Comparison of ENCODE assay signal across 15 mouse cellular contexts in genomic region chr1:193274407-193275071, GRCm38 (mm10). TPM values are rescaled to one million over a fixed set of nuclear protein-coding genes. Genes with fewer than 3 reads are reported as not detected.
DNase-seq lines count a peak whose midpoint lies in the region; ATAC-seq lines count a peak whose summit lies in the region.
"Had no signal": no experiment of that assay in that cellular context is flagged by ENCODE, and none has a peak within 500 bp of the region (broad histone marks: within the 10 kb centered on the region; RNA-seq: fewer than 3 reads in every experiment).

No protein-coding gene starts in this region.

- ATAC-seq in liver, embryonic 16.5 days (ENCODE audit: low read depth) = peak; percentile 31; the same call in 1 of the 2 replicates
- ATAC-seq: activated CD4-positive, CD25-positive, alpha-beta regulatory T cell, adult 4 months had no signal

- H3K4me3 ChIP-seq in liver, embryonic 16.5 days (ENCODE audit: low read depth, low read length) = no peak overlapping the region
- H3K4me3 ChIP-seq: limb, embryonic 12.5 days had no signal

- no peaks in the 10 kb centered on the region for H3K36me3 ChIP-seq in liver, embryonic 16.5 days (ENCODE audit: control insufficient read depth, insufficient read depth)
- H3K36me3 ChIP-seq: limb, embryonic 12.5 days had no signal

- peak overlapping the region; percentile 76 for H3K27ac ChIP-seq in liver, embryonic 16.5 days (ENCODE audit: low read length)
- H3K27ac ChIP-seq: limb, embryonic 12.5 days; macrophage had no signal

- peak; percentile 61 for DNase-seq in adrenal gland, adult 2 months
- no peak for DNase-seq in adrenal gland, adult 18-20 months (ENCODE audit: low spot score in 2 of 2)
- peak; percentile 24 for DNase-seq in MN1 (ENCODE audit: low spot score)
- peak; percentile 76 for DNase-seq in kidney, adult 9 months
- DNase-seq in Muller cell, postnatal 12 days (ENCODE audit: inconsistent ontology term) = no peak
- DNase-seq in layer of hippocampus, postnatal 25 days (ENCODE audit: extremely low spot score in 1 of 2, low spot score in 1 of 2) = no peak
- DNase-seq in frontal cortex, postnatal 14 days (ENCODE audit: low spot score in 2 of 2) = no peak
- DNase-seq: cerebellum, adult 11 months; heart, adult 11 months; layer of hippocampus, postnatal 36 days; thymus, adult 18-20 months had no signal

- 49% methylated on average over 8 of the region's 8 CpGs for WGBS in liver, embryonic 16.5 days (ENCODE audit: insufficient replicate concordance)

- H3K9me3 ChIP-seq in liver, embryonic 16.5 days (replicated peaks; ENCODE audit: control insufficient read depth, low read length) = no peaks in the 10 kb centered on the region
- H3K9me3 ChIP-seq: limb, embryonic 12.5 days had no signal

- no peaks in the 10 kb centered on the region for H3K27me3 ChIP-seq in liver, embryonic 16.5 days (ENCODE audit: control insufficient read depth, insufficient read depth, low read depth, low read length)
- H3K27me3 ChIP-seq: limb, embryonic 12.5 days had no signal

- no peak overlapping the region for H3K9ac ChIP-seq in liver, embryonic 16.5 days (ENCODE audit: low read depth, low read length)
- H3K9ac ChIP-seq: limb, embryonic 12.5 days had no signal

- H3K4me2 ChIP-seq in liver, embryonic 16.5 days (ENCODE audit: low read depth, low read length) = peak overlapping the region; percentile 15
- H3K4me2 ChIP-seq: limb, embryonic 12.5 days had no signal

- peaks cover 6% of the 10 kb centered on the region for H3K4me1 ChIP-seq in liver, embryonic 16.5 days (ENCODE audit: control insufficient read depth, low read depth, low read length)

RNA-seq across cellular contexts. Expression of gene G0s2, which starts 1.5 kb away (rescaled TPM):
- total RNA-seq in adrenal gland, adult 2 months (2021) = 100 to 1,000 TPM; 156 to 178 TPM
- polyA plus RNA-seq in adrenal gland, adult 2 months (2012; rRNA removed) = 182 and 309 TPM in 2 replicates
- total RNA-seq in adrenal gland, adult 18-20 months (2021) = 100 to 1,000 TPM; 129 to 206 TPM
- 179 and 180 TPM in 2 replicates for polyA plus RNA-seq in liver, embryonic 16.5 days (2015; fragmentation: Nextera tagmentation; extraction: Ambion mirVana)
- total RNA-seq in layer of hippocampus, postnatal 25 days (2021) = 10 to 100 TPM in 1 of 2 experiments, 1 to 10 TPM in 1; 9.3 to 11.2 TPM

RNA-seq across cellular contexts. Expression of gene Hsd11b1, which starts 10.7 kb away (rescaled TPM):
- total RNA-seq in adrenal gland, adult 2 months (2021) = 100 to 1,000 TPM; 114 to 135 TPM
- 56.4 and 56.8 TPM in 2 replicates for polyA plus RNA-seq in adrenal gland, adult 2 months (2012; rRNA removed)
- total RNA-seq in adrenal gland, adult 18-20 months (2021) = 100 to 1,000 TPM; 109 to 216 TPM
- 26.5 and 40.3 TPM in 2 replicates for polyA plus RNA-seq in liver, embryonic 16.5 days (2015; fragmentation: Nextera tagmentation; extraction: Ambion mirVana)
- total RNA-seq in layer of hippocampus, postnatal 25 days (2021) = 10 to 100 TPM; 47.4 to 53.4 TPM

Comparison
In these comparisons a context has a peak if more than half of its experiments do, and no peak if none do; other contexts are left out.
1. DNase-seq: peak in adrenal gland, adult 2 months (single experiment), MN1 (single experiment) and kidney, adult 9 months (single experiment); none in adrenal gland, adult 18-20 months (0 of 2), Muller cell, postnatal 12 days (single experiment), layer of hippocampus, postnatal 25 days (0 of 2) and frontal cortex, postnatal 14 days (0 of 2).
2. RNA of gene G0s2, which starts 1.5 kb away (total RNA-seq): 129 to 206 TPM in adrenal gland, adult 18-20 months and 156 to 178 TPM in adrenal gland, adult 2 months; 9.3 to 11.2 TPM in layer of hippocampus, postnatal 25 days; every median in the first group is over 10 times any median in the second.